Mouse (Mus musculus) forebrain, embryonic 11.5 days (tissue): ENCODE measurements around the gene Smarca2. TPM values are rescaled to one million over a fixed set of nuclear protein-coding genes. Genes with fewer than 3 reads are reported as not detected.
"Not testable (repeated sequence)": the region's sequence is repeated elsewhere in the genome, so short reads cannot be mapped to it uniquely, and the experiment has no call there.

Source experiments
- ATAC-seq: fragments of 200-750 bp; cut with Nextera tagmentation; replicated peaks from 2 replicates; pipeline ENCODE4 v1.8.0; 2017; ENCODE audit warnings: moderate TSS enrichment; ENCODE audit not compliant: low FRiP score
- DNase-seq: peaks from one replicate; pipeline ENCODE4 v3.0.0-alpha.2; 2017; ENCODE audit warnings: low spot score
- H3K27ac ChIP-seq: fragments of 300-500 bp; sonication (generic); 2 replicates; pipeline ENCODE4 v1.5.1; 2014; ENCODE audit warnings: low read depth, low read length
- H3K27me3 ChIP-seq: fragments of 300-500 bp; sonication (generic); 2 replicates; pipeline ENCODE4 v1.6.1; 2014; ENCODE audit warnings: mild to moderate bottlenecking, low read length, mixed read lengths; ENCODE audit not compliant: control insufficient read depth, insufficient read depth
- H3K36me3 ChIP-seq: fragments of 300-500 bp; sonication (generic); 2 replicates; pipeline ENCODE4 v1.6.1; 2014; ENCODE audit warnings: mild to moderate bottlenecking, low read length, moderate library complexity, mixed read lengths; ENCODE audit not compliant: control insufficient read depth, insufficient read depth
- H3K4me1 ChIP-seq: fragments of 300-500 bp; sonication (generic); replicated peaks from 2 replicates; pipeline ENCODE4 v1.6.1; 2014; ENCODE audit warnings: low read length, mixed read lengths; ENCODE audit not compliant: control insufficient read depth, insufficient read depth
- H3K4me2 ChIP-seq: fragments of 300-500 bp; sonication (generic); 2 replicates; pipeline ENCODE4 v1.6.1; 2014; ENCODE audit warnings: low read depth, mild to moderate bottlenecking, low read length, moderate library complexity, mixed read lengths; ENCODE audit not compliant: severe bottlenecking
- H3K4me3 ChIP-seq: fragments of 300-500 bp; sonication (generic); 2 replicates; pipeline ENCODE4 v1.5.1; 2014; ENCODE audit warnings: low read depth, low read length
- H3K9ac ChIP-seq: fragments of 300-500 bp; sonication (generic); 2 replicates; pipeline ENCODE4 v1.6.1; 2014; ENCODE audit warnings: low read length
- H3K9me3 ChIP-seq: fragments of 300-500 bp; sonication (generic); 2 replicates; pipeline ENCODE4 v1.6.1; 2016; ENCODE audit warnings: low read length, mixed read lengths; ENCODE audit not compliant: control insufficient read depth
- WGBS: fragments of 180-500 bp; shearing (Covaris S2); extraction: QIAGEN DNeasy Blood & Tissue Kit; methylation state at CpG from one replicate; pipeline ENCODE4 v1.1.7; 2014; 5-methylcytosine and 5-hydroxymethylcytosine counted together
- polyA plus RNA-seq: library from polyadenylated mRNA; unstranded; fragments of >200 nt; fragmentation: Nextera tagmentation; extraction: Ambion mirVana; gene quantifications from 2 replicates; pipeline ENCODE4 v1.2.1, GENCODE M21; 2014

The Smarca2 gene
- polyA plus RNA-seq, 1 experiment from 2014 or later, result 45.4 TPM

DNA sequence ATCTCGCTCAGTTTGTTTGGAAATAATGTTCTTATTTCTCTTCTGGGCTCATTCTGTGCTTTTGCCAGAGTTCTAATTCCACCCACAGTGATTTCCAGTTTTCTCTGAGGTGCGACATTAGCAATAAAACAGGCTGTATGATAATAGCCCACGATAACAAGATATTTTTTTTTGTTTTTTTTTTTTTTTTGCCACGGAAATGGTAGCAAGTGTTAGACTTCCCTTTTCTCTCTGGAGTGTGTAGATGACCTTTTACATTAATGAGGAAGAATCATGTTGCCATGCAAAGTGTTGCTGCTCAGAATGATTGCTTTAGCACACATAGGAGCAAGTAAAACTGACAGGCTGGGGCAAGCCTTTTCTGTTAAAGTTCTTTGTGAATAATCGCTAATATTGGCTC is 61.5 kb downstream of the Smarca2 start:
- DNase-seq (no peak), ATAC-seq (no peak)
- H3K27ac ChIP-seq, result no peak overlapping the region
- no peaks in the 10 kb centered on the region for H3K9me3 ChIP-seq
- H3K27me3 ChIP-seq, result no peaks in the 10 kb centered on the region
- H3K36me3 ChIP-seq, result no peaks in the 10 kb centered on the region
- no peak overlapping the region for H3K9ac ChIP-seq
- 83% methylated on average over 5 of the region's 5 CpGs for whole genome bisulfite sequencing
- no peak overlapping the region for H3K4me3 ChIP-seq
- no peaks in the 10 kb centered on the region for H3K4me1 ChIP-seq
- H3K4me2 ChIP-seq, result no peak overlapping the region

GRCm38 (mm10) chr19:26670089-26670488 is 65.2 kb downstream of the Smarca2 start:
- no peaks in the 10 kb centered on the region for H3K9me3 ChIP-seq
- ATAC-seq, result no peak
- no peaks in the 10 kb centered on the region for H3K36me3 ChIP-seq
- no peak overlapping the region for H3K4me3 ChIP-seq
- no peaks in the 10 kb centered on the region for H3K27me3 ChIP-seq
- DNase-seq, result no peak
- H3K9ac ChIP-seq, result no peak overlapping the region
- H3K4me1 ChIP-seq, result no peaks in the 10 kb centered on the region
- H3K4me2 ChIP-seq, result no peak overlapping the region
- no peak overlapping the region for H3K27ac ChIP-seq
- WGBS, result 93% methylated on average over 6 of the region's 6 CpGs

DNA sequence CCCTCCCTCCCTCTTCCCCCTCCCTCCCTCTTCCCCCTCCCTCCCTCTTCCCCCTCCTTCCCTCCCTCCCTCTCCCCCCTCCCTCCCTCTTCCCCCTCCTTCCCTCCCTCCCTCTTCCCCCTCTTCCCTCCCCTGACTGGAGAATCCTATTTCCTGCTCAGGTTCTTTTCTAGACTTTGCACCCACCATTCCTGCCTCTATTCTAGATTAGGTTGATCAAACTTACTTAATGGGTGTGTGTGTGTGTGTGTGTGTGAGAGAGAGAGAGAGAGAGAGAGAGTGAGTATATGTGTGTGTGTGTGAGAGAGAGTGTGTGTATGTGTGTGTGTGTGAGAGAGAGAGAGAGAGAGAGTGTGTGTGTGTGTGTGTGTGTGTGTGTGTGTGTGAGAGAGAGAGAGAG is 66.6 kb downstream of the Smarca2 start:
- not testable (repeated sequence) for H3K4me1 ChIP-seq, ATAC-seq, H3K4me2 ChIP-seq, H3K9ac ChIP-seq, DNase-seq, H3K27me3 ChIP-seq, H3K36me3 ChIP-seq, H3K27ac ChIP-seq, H3K9me3 ChIP-seq, H3K4me3 ChIP-seq

DNA sequence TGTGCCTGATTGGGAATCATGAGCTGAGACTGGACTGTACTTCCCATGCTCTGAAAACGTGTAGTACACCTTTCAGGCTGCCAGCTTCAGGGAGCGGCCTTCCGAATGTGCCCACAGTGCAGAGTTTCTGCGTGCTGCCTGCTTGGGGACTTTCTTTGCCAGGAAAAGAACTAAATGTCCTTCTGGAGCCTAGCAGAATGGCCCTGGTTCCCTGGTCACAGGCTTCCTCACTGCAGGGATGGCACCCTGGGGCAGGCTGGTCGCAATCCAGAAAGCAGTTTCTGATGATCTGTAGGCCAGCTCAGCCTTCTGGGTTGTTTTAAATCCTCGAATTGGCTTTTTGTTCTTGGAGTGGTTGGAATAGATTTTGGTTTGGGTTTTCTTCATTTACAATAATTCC is 71.1 kb downstream of the Smarca2 start:
- no peak overlapping the region for H3K4me3 ChIP-seq
- H3K9ac ChIP-seq, result no peak overlapping the region
- H3K36me3 ChIP-seq, result no peaks in the 10 kb centered on the region
- ATAC-seq (no peak), DNase-seq (no peak)
- no peaks in the 10 kb centered on the region for H3K27me3 ChIP-seq
- no peak overlapping the region for H3K4me2 ChIP-seq
- H3K9me3 ChIP-seq, result no peaks in the 10 kb centered on the region
- H3K4me1 ChIP-seq, result peaks cover 2% of the 10 kb centered on the region; the same call in 1 of the 2 replicates
- H3K27ac ChIP-seq, result no peak overlapping the region
- 39% methylated on average over 6 of the region's 6 CpGs for WGBS

- H3K9ac ChIP-seq, result no peak overlapping the region
- no peak overlapping the region for H3K4me2 ChIP-seq
- ATAC-seq (no peak), DNase-seq (no peak)
- H3K4me1 ChIP-seq, result peaks cover 2% of the 10 kb centered on the region; the same call in 1 of the 2 replicates
- H3K27ac ChIP-seq, result no peak overlapping the region
- WGBS, result 34% methylated on average over 8 of the region's 8 CpGs
- no peaks in the 10 kb centered on the region for H3K27me3 ChIP-seq
- H3K36me3 ChIP-seq, result no peaks in the 10 kb centered on the region
- no peaks in the 10 kb centered on the region for H3K9me3 ChIP-seq
- H3K4me3 ChIP-seq, result no peak overlapping the region
Observed at GRCm38 (mm10) chr19:26678543-26678942, 73.7 kb downstream of the Smarca2 start.

- WGBS, result 52% methylated on average over 3 of the region's 3 CpGs
- no peaks in the 10 kb centered on the region for H3K9me3 ChIP-seq
- ATAC-seq (no peak), DNase-seq (no peak)
- no peak overlapping the region for H3K4me3 ChIP-seq
- no peak overlapping the region for H3K9ac ChIP-seq
- no peaks in the 10 kb centered on the region for H3K27me3 ChIP-seq
- no peak overlapping the region for H3K27ac ChIP-seq
- no peak overlapping the region for H3K4me2 ChIP-seq
- H3K4me1 ChIP-seq, result peaks cover 2% of the 10 kb centered on the region; the same call in 1 of the 2 replicates
- H3K36me3 ChIP-seq, result no peaks in the 10 kb centered on the region
Observed at GRCm38 (mm10) chr19:26679674-26680073, 74.8 kb downstream of the Smarca2 start.

- H3K36me3 ChIP-seq, result no peaks in the 10 kb centered on the region
- DNase-seq, result no peak
- H3K4me3 ChIP-seq, result no peak overlapping the region
- H3K27me3 ChIP-seq, result no peaks in the 10 kb centered on the region
- ATAC-seq, result no peak
- H3K9me3 ChIP-seq, result no peaks in the 10 kb centered on the region
- H3K9ac ChIP-seq, result no peak overlapping the region
- 97% methylated on average over 8 of the region's 8 CpGs for WGBS
- no peak overlapping the region for H3K4me2 ChIP-seq
- no peaks in the 10 kb centered on the region for H3K4me1 ChIP-seq
- no peak overlapping the region for H3K27ac ChIP-seq
Observed at GRCm38 (mm10) chr19:26681549-26681948, 76.7 kb downstream of the Smarca2 start.

DNA sequence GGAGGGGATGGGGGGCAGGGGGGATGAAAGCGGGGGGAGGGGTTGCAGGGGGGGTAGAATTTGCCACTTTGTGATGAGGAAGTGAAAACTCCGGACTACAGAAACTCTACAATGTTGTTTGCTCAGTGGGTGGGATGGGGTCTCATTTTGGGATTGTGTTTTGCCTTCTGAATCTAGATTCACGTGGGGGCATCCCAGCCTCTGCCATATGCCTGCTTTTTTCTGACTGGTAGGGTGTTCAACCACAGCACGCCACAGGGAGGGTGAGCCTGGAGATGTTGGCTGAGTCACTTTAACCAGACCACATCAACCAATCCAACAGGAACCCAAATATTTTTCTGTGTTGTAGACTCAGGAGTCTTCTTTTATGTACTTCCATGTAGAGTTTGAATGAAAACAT is 77.3 kb downstream of the Smarca2 start:
- ATAC-seq (no peak), DNase-seq (no peak)
- no peaks in the 10 kb centered on the region for H3K36me3 ChIP-seq
- no peak overlapping the region for H3K4me2 ChIP-seq
- no peak overlapping the region for H3K9ac ChIP-seq
- no peaks in the 10 kb centered on the region for H3K27me3 ChIP-seq
- no peaks in the 10 kb centered on the region for H3K4me1 ChIP-seq
- H3K4me3 ChIP-seq, result no peak overlapping the region
- 91% methylated on average over 4 of the region's 4 CpGs for WGBS
- no peak overlapping the region for H3K27ac ChIP-seq
- no peaks in the 10 kb centered on the region for H3K9me3 ChIP-seq

GRCm38 (mm10) chr19:26682731-26683130 is 77.9 kb downstream of the Smarca2 start:
- Histone ChIP-seq H3K27ac (no peak overlapping the region), H3K36me3 (no peaks in the 10 kb centered on the region), H3K4me1 (no peaks in the 10 kb centered on the region), H3K4me2 (no peak overlapping the region), H3K27me3 (no peaks in the 10 kb centered on the region), H3K9me3 (no peaks in the 10 kb centered on the region), H3K9ac (no peak overlapping the region), H3K4me3 (no peak overlapping the region)
- WGBS, result 87% methylated on average over 2 of the region's 2 CpGs
- ATAC-seq, result no peak
- no peak for DNase-seq
